Mouse (Mus musculus) kidney, adult 2 months (tissue): Measurements from ENCODE around the gene Usp35.

ENCODE experiments used
- CTCF ChIP-seq: fragments of 200-500 bp; conservative IDR thresholded peaks from 2 replicates; pipeline ENCODE4 v1.5.1; 2011; ENCODE audit warnings: low read depth, mild to moderate bottlenecking, control low read depth, low read length, moderate library complexity, mixed read lengths; ENCODE audit not compliant: insufficient read depth, insufficient read length
- POLR2A ChIP-seq: fragments of 200-500 bp; IDR thresholded peaks from one replicate; pipeline ENCODE4 v1.6.1; 2011; ENCODE audit warnings: low read depth, low read length, control low read depth

DNA sequence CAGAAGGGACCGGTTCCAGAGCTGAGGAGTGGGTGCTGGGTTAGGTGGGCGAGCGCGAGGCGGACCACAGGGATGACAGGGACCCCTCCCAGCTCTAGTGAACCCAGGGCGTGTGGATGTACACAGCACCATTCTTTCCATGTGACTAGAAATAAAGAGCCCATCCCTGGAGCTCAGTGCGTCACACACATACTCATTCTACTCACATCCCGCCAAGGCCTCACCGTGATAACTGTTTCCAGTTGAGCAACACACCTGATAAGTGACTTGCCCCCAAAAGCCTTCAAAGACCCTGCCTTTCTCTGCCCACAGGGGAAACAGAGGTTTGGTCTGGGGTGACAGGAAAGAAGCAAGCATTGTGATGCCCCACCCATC, 834 bp upstream of the Usp35 start:
- TF ChIP-seq POLR2A (no peak), CTCF (no peak)
